Mouse (Mus musculus) kidney, adult 9 months (tissue): ENCODE measurements at regions not wholly inside any gene's neighbourhood (a gene's known extent, or its start where the extent isn't known, plus 50 kb on each side); places are given as distances from the start of the nearest gene placed in this dataset.
A peak's percentile ranks its signal among the peaks of the same experiment; 100 is the strongest.

Experiments used
- DNase-seq: peaks from one replicate; pipeline ENCODE4 v3.0.0; 2022

DNA sequence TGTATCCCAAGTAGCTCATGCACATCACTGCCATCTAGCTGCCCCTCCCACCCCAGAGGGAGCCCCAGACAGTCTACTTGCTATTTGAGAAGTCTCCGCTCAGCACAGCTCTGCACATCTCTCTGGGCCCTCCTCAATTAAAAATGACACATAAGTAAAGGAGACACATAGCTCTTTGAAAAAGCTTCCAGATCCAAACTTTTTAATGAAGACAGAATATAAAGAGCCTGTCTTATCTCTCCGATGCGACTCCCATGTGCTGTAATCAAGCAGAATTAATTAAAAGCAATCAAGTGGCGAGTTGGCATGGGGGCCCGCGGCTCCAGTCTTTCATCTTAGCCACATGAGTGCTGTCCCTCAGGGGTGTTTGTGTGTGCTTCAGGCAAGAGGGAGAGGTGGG, 144.6 kb upstream of the Gjb5 start:
- DNase-seq: no peak

DNA sequence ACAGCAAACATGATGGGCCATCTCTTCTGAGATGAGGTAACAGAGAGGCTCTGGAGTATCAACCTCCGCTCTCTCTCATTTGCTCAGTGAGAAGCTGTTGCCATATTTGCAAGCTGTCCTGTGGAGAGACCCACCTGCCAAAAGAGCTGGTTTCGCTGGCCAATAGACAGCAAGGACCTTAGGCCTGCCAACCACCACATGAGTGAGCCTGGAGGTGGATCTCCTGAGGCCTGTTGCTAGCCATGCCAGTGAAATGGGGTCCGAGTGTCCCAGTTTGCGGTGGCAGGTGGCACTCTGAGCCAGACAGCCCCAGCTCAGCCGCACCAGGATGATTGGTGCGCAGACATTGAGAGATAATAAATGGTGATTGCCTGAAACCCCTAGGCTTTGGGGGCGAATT, 143.9 kb upstream of the Gjb5 start:
- no peak for DNase-seq

DNA sequence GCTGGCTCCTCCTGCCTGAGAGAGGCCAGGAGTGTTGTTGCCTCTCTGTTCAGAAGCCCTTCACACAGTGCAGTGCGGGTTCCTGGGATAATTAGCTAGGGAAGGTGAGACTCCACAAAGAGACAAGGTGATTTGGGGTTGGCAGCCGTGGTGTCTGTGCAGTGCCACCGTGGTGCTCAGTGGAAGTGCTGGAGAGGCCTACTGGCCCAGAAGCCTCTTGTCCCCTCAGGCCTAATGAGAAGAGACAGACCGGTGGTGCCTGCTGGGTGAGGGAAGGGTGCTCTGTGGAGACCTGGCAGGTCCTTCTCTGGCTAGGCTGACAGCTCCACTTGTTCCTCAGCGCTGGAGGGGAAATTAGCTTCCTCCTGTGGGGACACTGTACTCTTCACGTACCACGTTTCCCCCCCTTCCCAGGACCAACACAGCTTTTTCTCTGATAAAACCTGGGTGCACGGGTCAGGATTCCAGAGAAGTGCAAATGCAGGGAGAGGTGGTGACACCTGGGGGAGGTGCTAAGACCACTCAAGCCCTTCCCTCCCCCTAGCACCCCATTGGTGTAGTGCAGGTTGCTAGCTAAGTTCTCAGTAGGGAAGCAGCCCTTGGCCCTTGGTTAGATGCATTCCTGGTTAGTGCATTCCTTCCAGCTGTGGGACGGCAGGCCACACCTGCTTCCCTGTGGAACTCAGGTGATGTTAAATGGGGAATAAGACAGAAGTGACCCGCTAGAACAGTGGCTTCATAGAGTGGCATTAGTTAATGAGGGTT, 129.2 kb upstream of the Gjb5 start:
- DNase-seq: no peak

DNA sequence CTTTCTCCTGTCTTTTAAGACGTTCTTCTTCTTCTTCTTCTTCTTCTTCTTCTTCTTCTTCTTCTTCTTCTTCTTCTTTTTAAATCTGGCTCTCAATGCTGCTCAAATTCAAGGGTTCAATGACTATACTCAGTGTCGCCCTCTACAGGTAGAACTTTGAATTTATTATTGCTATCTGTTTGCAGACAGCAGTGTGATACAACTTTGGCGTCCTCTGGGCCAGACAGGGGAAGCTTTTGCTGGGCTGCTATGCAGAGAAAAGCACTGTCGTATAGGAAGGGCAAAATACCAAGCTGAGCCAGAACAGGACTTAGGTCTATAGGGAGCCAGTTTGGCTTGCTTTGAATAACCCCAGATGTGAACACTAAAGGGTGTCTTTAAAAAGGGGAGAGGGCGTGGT, 127.3 kb upstream of the Gjb5 start:
- no peak for DNase-seq

DNA sequence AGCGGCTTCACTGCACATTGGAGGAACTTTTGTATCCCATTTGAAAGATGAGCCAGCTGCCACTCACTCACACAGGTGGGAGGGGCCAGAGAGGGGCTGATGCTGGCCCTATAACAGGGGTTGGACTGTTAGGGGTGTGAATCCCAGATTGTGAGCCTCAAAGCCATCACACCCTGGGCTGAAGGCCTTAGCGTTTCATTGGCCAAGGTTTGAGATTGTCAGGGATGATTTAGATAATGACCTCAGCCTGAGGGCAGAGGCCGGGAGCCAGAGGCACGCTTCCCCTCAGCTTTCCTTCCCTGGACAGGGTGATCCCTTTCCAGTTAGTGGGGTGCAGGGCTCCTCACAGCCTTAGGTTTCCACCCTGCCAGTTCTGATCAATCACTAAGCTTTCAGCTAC, 124.5 kb upstream of the Gjb5 start:
- DNase-seq: no peak

DNA sequence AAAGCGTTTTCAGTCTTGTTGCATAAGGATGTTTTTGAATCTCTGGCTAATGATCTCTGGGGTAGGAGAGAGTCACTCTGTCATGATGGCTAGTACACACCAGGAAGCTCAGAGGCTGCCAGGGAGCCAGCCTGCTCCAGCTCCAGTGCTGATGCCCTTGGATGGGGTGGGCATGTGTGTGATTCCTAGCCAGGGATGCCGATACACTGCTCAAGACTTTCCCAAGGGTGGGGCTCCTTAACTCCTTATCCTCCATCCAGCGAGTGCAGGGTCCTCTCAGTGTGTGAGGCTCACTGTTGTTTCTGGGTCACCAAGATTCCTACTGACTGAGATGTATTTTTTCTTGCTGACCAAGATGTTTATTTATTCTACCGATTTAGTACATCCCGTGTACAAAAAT, 122.4 kb upstream of the Gjb5 start:
- no peak for DNase-seq

DNA sequence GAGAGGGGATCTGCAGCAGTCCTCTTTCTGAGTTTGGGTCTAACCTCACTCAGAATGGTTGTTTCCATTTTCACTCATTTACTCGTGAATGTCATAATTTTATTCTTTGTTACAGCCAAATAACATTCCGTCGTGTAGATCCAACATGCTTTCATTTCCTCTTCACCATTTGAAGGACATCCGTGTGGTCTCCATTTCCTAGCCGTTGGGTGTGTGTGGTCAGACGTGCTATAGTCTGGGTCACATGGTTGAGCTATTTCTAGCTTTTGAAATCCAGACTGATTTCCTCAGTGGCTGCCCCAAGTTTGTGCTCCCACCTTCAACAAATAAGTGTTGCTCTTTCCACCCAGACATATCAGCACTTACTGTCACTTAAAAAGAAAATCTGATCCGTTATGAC, 111.9 kb upstream of the Gjb5 start:
- DNase-seq: no peak

DNA sequence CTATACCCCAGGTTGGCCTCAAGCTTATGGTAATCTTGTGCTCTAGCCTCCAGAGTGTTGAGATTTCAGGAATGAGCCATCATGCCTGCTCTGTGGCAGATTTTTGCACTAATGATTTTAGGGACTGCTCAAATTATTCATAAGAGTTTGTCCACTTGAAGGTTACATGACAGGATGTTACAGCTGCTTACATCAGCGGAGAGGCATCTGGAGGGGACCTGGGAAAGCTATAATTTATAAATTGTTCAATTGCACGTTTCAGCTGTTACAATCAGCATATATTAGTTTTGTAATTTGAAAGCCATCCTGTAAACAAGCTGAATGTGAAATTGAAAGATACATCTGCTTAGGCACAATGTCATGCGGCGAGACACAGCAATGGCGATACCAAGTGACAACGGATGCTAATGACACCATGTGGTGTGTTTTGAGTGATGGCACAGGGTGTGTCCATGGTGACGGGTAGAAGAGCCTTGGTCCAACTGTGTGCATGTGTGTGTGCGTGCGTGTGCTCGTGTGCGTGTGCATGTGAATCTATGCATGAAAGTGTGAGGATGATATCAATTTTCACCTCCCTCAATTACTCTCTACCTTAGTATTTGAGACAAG, 96.6 kb upstream of the Gjb5 start:
- no peak for DNase-seq

DNA sequence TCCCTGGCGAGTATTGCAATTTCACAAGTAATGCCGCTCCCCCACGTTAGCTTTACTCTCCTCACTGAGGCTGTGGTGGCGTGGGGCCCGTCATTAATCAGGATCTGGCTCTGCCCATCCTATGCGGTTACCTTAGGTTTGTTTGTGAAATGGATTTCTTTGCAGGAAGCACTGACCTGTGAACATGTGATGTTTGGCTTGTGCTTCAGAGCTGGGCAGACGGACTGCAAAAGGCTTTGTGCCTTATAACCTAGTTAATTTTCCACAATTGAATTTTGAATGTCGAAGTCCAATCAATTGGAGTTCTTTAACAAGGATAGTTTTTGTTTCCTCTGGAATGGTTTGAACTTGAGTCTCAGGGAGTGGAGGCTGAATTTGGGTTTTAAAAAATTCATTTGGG, 94.1 kb upstream of the Gjb5 start:
- no peak for DNase-seq

DNA sequence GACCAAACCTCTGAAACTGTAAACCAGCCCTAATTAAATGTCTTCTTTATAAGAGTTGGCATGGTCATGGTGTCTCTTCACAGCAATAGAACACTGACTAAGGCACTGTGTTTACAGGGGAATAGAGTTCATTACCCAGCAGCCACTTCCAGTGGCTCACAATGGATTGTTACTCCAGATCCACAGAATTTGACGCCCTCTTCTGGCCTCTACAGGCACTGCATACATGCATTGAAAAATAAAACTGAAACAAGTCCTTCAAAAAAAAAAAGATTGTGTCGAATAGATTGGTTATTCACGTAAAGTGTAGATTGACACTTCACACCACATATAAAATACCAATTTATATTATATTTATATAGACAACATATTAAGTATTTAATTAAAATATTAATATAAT, 87.3 kb upstream of the Gjb5 start:
- DNase-seq: no peak

DNA sequence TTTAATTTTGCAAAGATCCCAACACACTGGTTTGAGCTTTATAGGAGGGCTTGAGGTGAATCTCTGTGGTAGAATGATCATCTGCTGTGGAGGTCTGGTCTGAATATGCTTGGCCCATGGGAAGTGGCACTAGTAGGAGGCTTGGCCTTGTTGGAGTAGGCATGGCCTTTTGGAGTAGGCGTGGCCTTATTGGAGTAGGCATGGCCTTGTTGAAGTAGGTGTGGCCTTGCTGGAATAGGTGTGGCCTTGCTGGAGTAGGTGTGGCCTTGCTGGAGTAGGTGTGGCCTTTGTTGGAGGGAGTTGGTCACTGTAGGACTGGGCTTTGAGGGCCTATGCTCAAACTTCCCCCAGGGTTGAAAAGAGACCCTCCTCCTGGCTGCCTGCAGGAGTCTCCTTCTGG, 86.1 kb upstream of the Gjb5 start:
- DNase-seq: no peak

DNA sequence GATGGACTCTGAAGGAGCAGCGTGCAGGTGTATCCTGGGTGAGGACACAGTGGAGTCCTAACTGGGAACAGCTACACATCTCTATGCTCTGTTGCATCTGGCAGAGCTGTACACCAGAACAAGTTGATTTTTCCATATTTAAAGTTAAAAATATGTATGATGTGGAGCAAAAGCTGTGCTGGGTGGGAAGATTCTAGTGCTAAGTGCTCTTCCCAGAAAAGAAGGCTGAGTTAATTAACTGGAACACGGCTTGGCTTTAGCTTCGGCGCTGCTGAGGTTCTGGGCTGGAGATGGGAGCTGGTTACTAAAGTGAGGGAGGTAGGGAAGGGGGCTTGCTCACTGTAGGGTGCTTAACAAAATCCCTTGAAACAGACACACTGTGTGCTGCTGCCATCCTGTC, 84.0 kb upstream of the Gjb5 start:
- DNase-seq: no peak

DNA sequence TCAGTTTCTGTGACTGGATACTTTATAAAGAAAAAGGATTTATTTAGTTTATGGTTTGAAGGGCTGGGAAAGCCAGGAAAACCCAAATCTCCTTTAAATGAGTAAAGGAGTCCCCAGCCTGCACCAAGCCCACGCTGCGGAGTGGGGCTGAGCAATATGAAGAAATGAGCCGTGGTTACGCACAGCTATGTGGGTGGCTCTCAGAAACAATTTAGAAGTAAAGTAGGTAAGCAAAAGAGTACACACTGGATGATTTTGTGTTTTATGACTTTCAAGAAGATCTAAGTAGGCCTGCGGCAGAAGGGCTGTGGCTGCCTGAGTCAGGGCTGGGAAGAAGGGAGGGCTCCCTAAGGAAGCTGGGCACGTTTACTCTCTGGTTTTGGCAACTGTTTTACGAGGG, 82.6 kb upstream of the Gjb5 start:
- DNase-seq: no peak

DNA sequence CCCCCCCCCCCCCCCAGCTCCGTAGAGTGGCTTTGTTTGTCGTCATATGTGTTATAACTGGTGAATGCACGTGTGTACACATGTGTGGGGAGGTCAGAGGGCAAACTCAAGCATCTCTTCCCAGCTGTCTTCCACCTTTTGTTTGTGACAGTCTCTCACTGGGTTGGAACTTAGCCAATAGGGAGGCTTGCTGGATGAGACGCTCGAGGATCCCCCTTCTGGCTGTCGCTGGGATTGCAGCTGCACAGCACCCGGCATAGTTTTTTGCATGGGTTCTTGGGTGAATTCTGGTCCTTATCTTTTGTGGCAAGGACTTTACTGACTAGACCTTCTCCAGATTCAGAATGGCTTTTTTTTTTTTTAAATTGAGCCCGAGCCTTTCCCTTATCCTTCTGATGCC, 77.1 kb upstream of the Gjb5 start:
- peak; percentile 51 for DNase-seq

DNA sequence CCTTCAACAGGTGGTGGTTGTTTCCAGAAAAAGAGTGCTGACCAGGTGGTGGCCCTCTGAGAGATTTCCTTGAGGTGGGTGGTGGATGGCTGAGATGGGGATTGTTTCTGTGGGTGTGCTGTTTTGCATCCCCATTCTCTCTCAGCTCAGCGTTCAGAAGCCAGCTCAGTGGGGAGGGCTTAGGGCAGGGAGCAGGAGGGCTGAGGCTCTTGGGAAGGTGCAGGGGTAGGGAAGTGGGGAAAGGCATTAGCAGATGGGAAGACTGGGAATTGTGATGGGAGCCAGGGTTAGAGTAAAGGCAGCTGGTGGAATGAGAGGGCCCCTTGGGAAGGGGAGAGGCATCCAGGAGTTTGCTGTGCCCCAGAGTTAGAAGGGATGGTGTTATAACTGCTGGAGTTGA, 72.3 kb upstream of the Gjb5 start:
- DNase-seq: no peak

DNA sequence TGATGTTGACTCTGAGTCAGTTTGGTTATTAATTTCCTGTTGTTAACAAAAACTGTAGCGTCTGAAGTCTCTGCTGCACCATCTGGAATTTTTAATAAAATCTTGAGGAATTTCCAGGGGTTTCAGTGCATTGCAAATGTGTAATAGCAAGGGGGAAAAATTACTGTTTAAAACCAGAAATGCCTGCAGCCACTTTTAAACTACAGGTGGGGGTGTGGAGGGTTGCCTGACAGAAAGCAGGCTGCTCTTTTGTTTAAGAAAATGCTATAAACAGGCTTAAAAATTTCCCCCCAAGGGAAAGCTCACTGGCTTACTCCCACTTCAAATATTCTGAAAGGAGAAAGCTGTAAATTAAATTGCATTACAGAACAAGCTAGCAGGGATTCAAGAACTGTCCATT, 71.8 kb upstream of the Gjb5 start:
- no peak for DNase-seq

DNA sequence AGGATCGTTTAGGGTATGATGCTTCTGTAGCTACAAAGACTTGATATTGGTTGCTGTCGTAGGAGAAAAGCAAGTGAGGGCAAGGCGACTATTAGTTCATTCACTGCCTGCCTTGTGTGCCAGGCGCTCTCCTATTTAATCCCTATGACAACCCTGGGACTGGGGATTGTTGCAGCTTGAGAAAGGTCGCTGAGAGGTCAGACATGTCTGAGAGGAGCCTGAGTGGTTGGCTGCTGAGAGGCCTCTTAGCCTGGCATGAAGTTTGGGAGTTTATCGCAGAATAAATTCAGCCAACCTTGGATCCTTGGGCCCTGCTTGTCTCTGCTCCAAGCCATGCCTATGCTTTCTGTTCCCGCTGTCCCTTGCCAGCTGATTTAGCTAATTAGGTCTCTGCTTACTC, 65.9 kb upstream of the Gjb5 start:
- DNase-seq: no peak

DNA sequence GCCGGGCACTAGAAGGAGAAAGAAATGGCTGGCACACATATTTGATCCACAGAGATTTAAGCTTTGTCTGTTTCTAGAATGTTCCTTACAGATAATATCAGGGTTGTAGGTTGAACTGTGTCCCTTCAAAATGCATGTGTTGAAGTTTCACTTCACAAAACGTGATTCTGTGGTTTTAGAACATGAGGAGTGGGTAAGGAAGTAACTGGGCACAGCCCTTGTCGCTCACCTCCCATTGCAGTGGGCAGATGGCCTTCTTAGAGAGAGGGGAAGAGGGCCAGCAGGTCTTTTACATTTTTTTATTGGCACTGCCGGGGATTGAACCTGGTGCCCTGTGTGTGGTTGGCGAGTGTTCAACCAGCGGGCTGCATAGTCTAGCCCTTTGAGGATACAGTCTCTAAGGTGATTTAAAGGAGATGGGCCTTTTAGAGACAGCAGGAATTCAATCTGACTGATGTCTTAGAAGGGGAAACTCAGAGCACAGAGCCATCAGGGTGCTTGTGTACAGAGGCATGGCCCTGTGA, 64.0 kb upstream of the Gjb5 start:
- no peak for DNase-seq

DNA sequence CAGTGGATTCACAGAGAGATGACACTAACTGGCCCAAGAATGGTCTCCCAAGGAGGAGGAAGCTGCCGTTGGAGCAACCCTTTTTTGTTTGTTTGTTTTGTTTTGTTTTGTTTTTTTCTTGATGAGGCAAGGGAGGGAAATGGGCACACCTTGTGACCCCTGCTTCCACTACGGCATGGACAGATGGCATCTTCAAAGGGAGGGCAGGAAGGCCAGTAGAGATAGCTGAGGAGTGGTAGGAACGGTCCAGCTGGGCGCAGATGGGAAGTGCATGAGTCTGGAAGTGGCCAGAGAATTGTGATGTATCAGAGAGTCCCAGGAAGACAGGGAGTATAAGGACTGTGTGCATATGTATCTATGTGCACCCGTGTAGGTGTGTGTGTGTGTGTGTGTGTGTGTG, 63.1 kb upstream of the Gjb5 start:
- DNase-seq: no peak

DNA sequence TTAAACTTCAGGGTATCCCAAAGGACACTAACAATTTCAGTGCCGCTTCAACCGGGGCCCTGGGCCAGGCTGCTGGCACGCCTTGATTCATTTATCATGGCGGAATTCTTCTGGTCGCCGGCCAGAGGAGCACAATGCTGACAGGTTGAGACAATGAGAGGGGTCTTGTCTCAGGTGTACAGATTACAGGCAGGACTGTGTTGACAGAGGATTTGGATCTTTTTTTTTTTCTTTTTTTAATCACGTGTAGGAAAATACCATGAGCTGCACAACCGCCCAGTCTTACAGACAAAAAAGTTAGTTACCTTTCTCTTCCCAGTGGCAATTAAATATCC, 61.8 kb upstream of the Gjb5 start:
- DNase-seq: no peak

DNA sequence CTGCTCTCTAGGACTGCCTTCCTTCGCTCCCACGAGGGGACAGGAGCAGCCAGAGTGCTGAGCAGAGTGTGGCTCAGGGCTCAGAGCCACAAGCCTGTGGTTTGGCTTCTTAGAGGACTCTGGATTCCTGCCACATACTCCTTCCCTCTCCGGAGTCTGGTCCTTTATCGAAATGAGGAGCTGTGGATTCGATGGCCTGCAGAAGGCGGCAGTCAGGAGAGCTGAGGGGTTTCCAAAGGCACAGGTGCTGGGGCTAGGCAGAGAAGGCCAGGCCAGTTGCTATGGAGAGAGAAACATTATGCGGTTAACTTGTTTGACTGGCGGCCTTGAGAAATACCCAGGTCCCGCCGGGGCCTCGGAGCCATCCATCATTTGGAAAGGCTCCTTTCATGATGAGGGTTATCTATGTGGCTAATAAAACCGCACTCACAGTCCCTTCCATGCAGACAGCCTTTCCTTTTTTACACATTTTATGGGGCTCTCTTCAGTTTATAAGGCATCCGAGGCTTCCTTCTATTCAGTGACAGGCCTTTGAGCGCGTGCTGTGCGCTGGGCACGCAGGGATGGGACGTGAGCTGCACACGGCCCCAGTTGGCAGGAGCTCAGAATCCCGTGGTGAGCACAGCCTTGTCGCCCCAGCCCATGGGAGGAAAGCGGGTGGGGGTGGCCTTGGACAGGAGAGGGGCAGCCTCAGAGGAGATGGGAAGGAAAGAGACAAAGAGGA, 61.2 kb upstream of the Gjb5 start:
- no peak for DNase-seq

DNA sequence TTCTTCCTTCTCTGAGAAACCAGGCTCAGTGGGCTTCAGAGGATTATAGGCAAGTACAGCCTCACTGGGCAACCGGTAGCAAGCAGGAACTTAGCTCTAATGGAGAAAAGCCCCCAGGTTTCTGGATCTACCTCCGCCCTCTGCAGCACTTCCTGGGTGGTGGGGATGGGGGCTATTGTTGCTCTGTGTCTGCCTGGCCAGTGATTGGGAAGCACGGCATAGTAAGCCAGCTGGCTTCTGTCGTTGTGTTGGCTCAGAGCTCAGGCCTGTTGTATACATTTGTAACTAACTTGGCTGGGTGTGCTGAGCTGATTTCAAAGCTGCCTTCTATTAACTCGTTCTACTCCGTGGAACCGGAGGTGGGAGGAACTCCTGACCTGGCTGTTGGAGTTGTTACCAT, 58.9 kb upstream of the Gjb5 start:
- no peak for DNase-seq

DNA sequence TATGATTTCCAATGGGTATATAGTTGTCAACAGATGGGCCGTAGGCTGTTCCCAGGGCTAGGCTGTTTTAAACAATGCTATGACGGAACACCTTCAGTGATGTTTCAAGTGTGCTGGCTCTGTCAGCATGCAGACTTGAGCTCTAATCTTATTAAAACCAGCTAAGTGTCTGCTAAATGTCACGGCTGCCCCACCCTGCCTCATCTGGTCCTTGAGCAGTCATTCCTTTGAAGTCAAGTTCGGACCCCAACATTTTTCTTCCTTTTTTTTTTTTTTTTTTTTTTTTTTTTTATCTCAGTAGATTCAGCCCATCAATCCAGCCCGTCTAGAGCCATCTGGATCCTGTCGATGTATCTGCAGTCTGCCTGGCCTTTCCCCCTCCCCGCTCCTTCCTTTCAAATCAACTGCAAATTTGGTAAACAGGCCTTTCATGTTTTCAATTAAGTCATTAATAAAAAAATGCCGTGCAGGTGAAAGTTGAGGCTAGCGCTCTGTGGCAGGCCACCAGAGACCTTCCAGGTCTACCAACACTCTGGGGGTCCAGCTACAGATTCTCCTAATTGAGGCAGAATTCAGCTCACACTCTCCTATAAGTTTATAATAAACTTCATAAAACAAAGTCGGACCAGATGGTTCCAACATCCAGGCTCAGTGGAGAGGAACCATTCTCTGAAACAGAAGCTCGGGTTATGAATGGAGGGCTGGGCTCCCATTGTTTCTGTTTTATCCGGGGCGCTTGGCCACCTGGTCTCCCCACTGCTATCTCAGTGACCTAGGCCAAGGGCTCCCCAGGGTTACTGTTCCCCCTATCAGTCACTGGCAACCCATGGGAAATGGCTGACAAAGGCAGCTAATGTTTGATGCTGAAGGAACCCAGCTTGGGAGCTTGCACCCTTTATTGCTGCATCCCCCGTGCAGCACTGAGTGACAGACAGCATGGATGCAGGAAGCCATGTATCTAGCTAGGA, 56.3 kb upstream of the Gjb5 start:
- DNase-seq: no peak
